Mouse (Mus musculus): ENCODE results near the gene Faim2. TPM values are rescaled to one million over a fixed set of nuclear protein-coding genes. Genes with fewer than 3 reads are reported as not detected.

Gene Faim2
- 16.5 and 16.6 TPM in 2 replicates for polyA plus RNA-seq (2015; fragmentation: Nextera tagmentation; extraction: Ambion mirVana)

DNA sequence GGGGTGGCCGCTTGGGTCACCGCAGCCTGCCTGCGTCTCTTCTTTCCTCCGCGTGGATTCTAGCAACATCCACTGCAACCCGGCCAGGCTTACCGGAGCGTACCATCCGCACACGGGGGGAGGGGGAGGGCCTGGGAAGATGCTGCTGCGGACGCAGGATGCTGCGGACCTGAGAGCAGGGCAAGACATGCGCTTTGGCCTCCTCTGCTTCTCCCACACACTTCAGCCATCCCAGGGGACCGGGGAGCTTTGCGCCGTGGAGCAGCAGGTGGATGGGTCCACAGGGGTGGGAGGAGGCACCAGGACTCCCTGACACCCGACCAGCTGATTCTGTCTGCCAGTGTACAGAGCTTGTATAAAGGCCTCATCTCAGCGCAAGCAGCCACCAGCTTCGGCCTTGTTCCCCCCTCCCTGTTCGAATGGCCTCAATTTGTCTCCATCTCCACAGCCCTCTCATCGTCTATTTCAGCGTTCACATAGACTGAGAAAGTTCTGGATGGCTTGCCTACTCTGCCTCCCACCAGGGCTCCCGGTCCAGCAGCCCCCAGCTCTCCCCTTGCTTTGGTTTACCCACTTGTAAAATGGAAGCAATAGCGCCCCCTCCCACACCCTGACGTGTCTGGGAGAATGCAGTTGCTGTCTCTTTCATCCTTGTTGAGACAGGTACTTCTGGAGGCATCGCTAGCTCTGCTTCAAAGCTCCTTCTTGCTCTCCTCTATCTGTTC lies at the start of gene Faim2:
Faim2 (minus strand) TSS at position 537 of the 725 bp plus-strand sequence.
- H3K9me3 ChIP-seq, result no peaks in the 10 kb centered on the region
- peak within 1 kb of the TSS; percentile 67 for H3K27ac ChIP-seq
- peak within 1 kb of the TSS; percentile 63 for H3K4me2 ChIP-seq
- 0 out of 2 replicates have a peak, but pooled peaks cover 15% of the 10 kb centered on the region for H3K27me3 ChIP-seq
- peak within 1 kb of the TSS; percentile 36 for H3K4me3 ChIP-seq
- ATAC-seq (ENCODE audit: low FRiP score), result peak; percentile 81
- peak within 1 kb of the TSS; percentile 71 for H3K9ac ChIP-seq
- peaks cover 26% of the 10 kb centered on the region for H3K4me1 ChIP-seq (replicated peaks)
- H3K36me3 ChIP-seq, result no peaks in the 10 kb centered on the region
- 13% methylated on average over 26 of the region's 27 CpGs for WGBS

DNA sequence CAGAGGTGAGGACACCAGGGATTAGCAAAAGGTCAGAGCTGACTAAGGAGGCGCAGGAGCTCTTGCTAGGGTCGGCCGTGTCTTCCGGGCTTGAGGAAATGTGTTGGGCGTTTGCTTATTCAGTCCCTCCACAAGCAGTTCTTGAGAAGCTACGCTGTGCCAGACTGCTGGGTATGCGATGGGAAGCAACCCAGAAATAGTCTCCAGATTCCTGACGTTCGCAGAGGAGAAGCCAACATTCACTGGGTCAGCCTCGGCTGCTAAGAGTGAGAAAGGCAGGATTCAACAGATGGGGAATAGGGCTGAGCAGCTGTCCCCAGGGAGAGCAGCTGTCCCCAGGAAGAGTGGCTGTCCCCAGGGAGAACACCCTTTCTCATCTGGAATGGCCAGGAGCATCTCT lies 41.2 kb upstream of the Faim2 start:
- H3K4me2 ChIP-seq, result no peak overlapping the region
- H3K4me1 ChIP-seq (replicated peaks), result peaks cover 15% of the 10 kb centered on the region
- H3K27me3 ChIP-seq, result 0 out of 2 replicates have a peak, but pooled peaks cover 5% of the 10 kb centered on the region
- no peak overlapping the region for H3K27ac ChIP-seq
- H3K4me3 ChIP-seq, result no peak overlapping the region
- no peaks in the 10 kb centered on the region for H3K9me3 ChIP-seq
- WGBS, result 87% methylated on average over 10 of the region's 10 CpGs
- no peak for ATAC-seq (ENCODE audit: low FRiP score)
- H3K36me3 ChIP-seq, result no peaks in the 10 kb centered on the region
- no peak overlapping the region for H3K9ac ChIP-seq

DNA sequence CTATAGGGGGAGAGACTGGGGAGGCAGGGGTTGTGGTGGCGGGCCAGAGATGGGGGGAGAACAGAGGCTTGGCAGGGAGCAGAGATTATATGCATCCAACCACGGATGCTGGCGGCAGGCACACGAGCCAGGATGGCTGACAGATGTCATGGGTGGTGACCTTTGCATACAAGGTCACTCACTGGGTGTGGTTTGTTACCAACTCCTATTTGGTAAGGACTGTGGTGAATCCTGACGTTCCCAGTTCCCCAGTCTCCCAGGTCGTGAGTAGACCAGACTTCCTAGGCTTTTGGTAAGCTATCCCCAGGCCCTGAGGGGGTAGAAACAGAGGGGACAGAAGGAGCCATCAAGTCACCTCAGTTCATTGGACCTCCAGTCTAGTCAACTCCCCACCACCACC lies 40.7 kb upstream of the Faim2 start:
- H3K9ac ChIP-seq, result no peak overlapping the region

DNA sequence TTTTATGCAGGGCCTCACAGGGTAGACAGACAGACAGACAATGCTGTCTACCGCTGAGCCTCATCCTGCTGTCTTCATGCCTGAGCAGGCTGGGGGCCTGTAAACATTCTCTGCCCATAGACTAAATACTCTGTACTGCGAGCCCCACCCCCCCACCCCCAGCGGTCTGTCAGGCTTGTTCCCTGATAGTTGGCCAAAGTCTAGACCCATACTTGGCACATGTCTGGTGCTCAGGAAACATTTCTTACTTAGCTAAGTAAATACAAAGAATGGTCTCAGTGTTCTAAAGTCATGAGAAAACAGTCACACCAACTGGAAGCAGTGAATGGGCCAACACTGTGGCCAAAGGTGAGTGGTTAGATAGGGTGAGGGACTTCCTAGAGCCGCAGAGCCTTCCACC lies 39.4 kb upstream of the Faim2 start:
- ATAC-seq (ENCODE audit: low FRiP score), result no peak
- H3K27ac ChIP-seq, result no peak overlapping the region
- no peak overlapping the region for H3K4me2 ChIP-seq
- H3K4me1 ChIP-seq (replicated peaks), result peaks cover 24% of the 10 kb centered on the region
- 81% methylated on average over 4 of the region's 4 CpGs for WGBS
- H3K9me3 ChIP-seq, result no peaks in the 10 kb centered on the region
- no peak overlapping the region for H3K4me3 ChIP-seq
- no peak overlapping the region for H3K9ac ChIP-seq
- 0 out of 2 replicates have a peak, but pooled peaks cover 3% of the 10 kb centered on the region for H3K27me3 ChIP-seq
- no peaks in the 10 kb centered on the region for H3K36me3 ChIP-seq

More for the DNA sequence above, 40.7 kb upstream of the Faim2 start:
- Histone ChIP-seq H3K9me3 (no peaks in the 10 kb centered on the region), H3K4me2 (no peak overlapping the region), H3K4me3 (no peak overlapping the region), H3K27ac (no peak overlapping the region), H3K4me1 (replicated peaks) (peaks cover 20% of the 10 kb centered on the region), H3K36me3 (no peaks in the 10 kb centered on the region), H3K27me3 (0 out of 2 replicates have a peak, but pooled peaks cover 5% of the 10 kb centered on the region)
- no peak for ATAC-seq (ENCODE audit: low FRiP score)
- 61% methylated on average over 6 of the region's 6 CpGs for WGBS

DNA sequence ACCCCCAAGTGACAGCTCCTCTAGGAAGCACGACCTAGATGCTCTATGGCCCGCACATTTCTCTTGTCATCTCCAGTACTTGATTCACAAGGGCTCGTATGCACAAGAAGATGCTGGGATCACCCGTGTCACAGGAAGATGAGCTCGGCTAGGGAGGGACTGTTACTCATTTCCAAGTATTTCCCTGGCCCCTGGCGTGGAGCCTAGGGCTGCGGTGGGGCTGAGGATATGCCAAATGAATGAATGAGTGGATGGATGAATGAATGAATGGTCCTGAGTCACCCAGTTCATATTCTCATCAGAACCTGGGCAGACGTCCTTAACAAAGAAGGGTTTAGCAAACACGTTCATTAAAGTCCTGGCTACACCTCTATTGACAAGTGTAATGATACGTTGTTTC lies 32.3 kb upstream of the Faim2 start:
- Histone ChIP-seq H3K9ac (no peak overlapping the region), H3K27me3 (no peaks in the 10 kb centered on the region), H3K4me1 (replicated peaks) (peaks cover 30% of the 10 kb centered on the region), H3K4me3 (no peak overlapping the region), H3K9me3 (no peaks in the 10 kb centered on the region), H3K4me2 (no peak overlapping the region), H3K36me3 (no peaks in the 10 kb centered on the region), H3K27ac (no peak overlapping the region)
- WGBS, result 79% methylated on average over 10 of the region's 10 CpGs
- ATAC-seq (ENCODE audit: low FRiP score), result no peak

DNA sequence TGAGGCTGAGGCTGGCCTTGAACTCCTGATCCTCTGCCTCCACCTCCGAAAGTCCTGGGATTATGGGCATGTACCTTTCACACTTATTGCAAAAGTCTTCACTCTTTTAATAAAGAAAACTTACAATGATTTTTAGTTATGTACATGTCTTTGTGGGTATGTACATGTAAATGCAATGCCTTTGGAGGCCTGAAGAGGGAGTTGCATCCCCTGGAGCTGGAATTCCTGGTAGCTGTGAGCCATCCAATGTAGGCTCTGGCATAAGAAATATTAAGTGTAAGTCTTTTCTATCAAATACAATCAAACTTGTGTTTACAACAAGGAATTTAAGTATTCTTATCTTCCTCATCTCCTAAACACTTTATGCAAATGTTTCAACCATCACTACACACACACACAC lies 31.0 kb upstream of the Faim2 start:
- peaks cover 20% of the 10 kb centered on the region; the same call in 1 of the 2 replicates for H3K4me1 ChIP-seq (replicated peaks)
- WGBS, result 88% methylated on average over 1 of the region's 1 CpGs
- H3K27me3 ChIP-seq, result no peaks in the 10 kb centered on the region
- no peak overlapping the region for H3K4me2 ChIP-seq
- H3K36me3 ChIP-seq, result no peaks in the 10 kb centered on the region
- ATAC-seq (ENCODE audit: low FRiP score), result no peak
- H3K27ac ChIP-seq, result no peak overlapping the region
- no peaks in the 10 kb centered on the region for H3K9me3 ChIP-seq
- H3K9ac ChIP-seq, result no peak overlapping the region
- H3K4me3 ChIP-seq, result no peak overlapping the region

DNA sequence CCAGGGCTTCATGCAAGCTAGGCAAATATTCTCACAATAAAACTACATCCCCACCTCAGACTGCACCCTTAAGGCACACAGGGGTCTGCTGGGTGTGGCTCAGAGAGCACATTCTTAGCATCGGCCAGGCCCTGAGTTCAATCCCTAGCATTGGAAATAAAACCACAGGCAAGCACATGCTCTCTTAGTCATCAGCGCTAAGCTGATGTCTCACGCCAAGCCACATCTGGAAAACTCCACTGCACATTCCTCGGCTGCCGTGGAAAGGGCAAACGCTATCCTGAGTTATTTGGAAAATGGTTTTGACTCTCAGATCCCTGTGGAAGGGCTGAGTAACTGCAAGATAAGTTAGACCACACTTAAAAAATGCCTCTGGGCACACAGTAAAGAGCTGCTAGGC lies 25.8 kb upstream of the Faim2 start:
- H3K27me3 ChIP-seq, result no peaks in the 10 kb centered on the region
- no peaks in the 10 kb centered on the region for H3K4me1 ChIP-seq (replicated peaks)
- no peak for ATAC-seq (ENCODE audit: low FRiP score)
- WGBS, result 79% methylated on average over 6 of the region's 6 CpGs
- H3K4me3 ChIP-seq, result no peak overlapping the region
- no peaks in the 10 kb centered on the region for H3K36me3 ChIP-seq
- no peak overlapping the region for H3K4me2 ChIP-seq
- no peak overlapping the region for H3K27ac ChIP-seq
- no peaks in the 10 kb centered on the region for H3K9me3 ChIP-seq
- H3K9ac ChIP-seq, result no peak overlapping the region

DNA sequence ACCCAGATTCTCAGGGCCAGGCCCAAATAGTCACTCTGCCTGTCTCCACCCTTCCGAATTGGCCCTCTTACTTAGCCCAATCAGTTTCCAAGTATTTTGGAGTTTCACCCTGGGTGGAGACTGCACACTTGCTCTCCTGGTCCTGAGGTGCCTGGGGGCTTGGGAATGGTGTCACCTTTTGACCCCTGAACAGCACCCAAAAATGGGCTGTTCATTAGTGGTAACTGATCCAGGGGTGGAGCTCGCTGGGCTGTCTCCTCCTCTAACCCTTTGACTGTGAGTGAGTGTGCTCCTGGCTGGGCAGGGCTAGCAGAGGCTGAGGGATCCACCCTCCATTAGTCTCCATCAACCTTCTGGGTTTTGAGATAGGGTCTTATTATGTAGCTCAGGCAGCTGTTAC lies 21.9 kb upstream of the Faim2 start:
- ATAC-seq (ENCODE audit: low FRiP score), result no peak
- no peak overlapping the region for H3K27ac ChIP-seq
- H3K9me3 ChIP-seq, result no peaks in the 10 kb centered on the region
- H3K4me1 ChIP-seq (replicated peaks), result peaks cover 14% of the 10 kb centered on the region
- H3K36me3 ChIP-seq, result no peaks in the 10 kb centered on the region
- H3K27me3 ChIP-seq, result no peaks in the 10 kb centered on the region
- H3K4me2 ChIP-seq, result no peak overlapping the region
- 58% methylated on average over 2 of the region's 2 CpGs for WGBS
- no peak overlapping the region for H3K9ac ChIP-seq
- H3K4me3 ChIP-seq, result no peak overlapping the region

DNA sequence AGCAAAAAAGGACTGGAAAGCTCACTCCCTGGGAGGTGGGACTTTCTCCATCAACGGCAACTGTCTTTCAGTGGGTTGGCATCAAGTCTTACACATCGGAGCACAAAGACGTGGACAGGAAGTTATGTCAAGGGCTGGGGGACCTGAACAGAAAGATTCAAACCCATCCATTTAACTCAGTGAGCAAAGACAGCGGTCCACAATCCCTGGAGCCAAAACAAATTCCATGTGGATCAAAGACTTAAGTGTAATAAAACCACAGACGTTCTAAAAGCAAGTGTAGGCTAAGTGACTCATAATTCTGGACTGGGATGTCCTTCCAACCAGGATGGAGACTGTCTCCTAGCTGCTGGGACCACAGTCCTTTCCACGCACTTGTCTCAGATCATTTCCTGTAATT lies 19.8 kb upstream of the Faim2 start:
- Histone ChIP-seq H3K4me2 (no peak overlapping the region), H3K9ac (no peak overlapping the region), H3K27me3 (0 out of 2 replicates have a peak, but pooled peaks cover 4% of the 10 kb centered on the region), H3K4me1 (replicated peaks) (peaks cover 14% of the 10 kb centered on the region), H3K27ac (no peak overlapping the region), H3K9me3 (no peaks in the 10 kb centered on the region), H3K36me3 (no peaks in the 10 kb centered on the region), H3K4me3 (no peak overlapping the region)
- ATAC-seq (ENCODE audit: low FRiP score), result no peak
- WGBS, result 87% methylated on average over 6 of the region's 6 CpGs

DNA sequence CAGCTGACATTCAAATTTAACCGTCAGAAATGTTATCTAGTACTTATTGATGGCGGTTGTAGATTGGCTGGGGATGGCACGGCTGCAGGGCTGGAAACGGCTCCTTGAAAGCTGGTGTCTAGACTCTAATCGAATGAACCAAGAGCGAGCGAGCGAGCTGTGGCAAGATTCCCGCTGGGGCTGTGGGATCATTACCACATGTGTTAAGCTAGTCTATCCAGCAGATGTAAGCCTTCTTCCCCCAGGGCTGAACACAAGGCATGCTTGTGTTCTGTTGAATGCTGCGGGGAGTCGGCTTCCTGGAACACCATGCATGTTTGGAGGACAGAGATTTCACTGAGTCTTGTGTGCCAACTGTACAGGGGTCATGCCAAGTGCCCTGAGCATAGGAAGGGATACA lies 18.6 kb upstream of the Faim2 start:
- WGBS, result 43% methylated on average over 11 of the region's 11 CpGs
- H3K27me3 ChIP-seq, result 0 out of 2 replicates have a peak, but pooled peaks cover 4% of the 10 kb centered on the region
- ATAC-seq (ENCODE audit: low FRiP score), result no peak; the same call in 1 of the 2 replicates
- peaks cover 14% of the 10 kb centered on the region for H3K4me1 ChIP-seq (replicated peaks)
- no peaks in the 10 kb centered on the region for H3K36me3 ChIP-seq
- peak overlapping the region; percentile 35 for H3K27ac ChIP-seq
- H3K9me3 ChIP-seq, result no peaks in the 10 kb centered on the region
- no peak overlapping the region for H3K9ac ChIP-seq
- no peak overlapping the region for H3K4me2 ChIP-seq
- H3K4me3 ChIP-seq, result no peak overlapping the region

DNA sequence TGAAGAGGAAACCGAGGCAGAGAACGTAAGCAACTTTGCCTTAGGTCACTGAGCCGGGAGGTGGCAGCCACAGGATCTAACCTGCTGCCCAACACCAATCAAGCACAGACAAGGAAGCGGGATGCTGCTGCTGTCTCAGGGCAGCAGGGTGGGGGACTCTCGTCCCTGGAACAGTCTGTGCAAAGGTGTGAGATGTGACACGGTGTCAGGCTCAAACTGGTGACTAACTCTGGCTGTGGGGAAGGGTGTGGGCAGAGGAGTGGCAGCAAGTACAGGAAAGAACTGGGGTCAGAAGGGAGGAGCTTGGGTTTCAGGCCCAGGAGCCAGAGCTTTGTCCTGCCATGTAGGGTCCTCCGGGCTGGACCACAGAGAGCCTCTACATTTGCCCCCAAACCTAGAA lies 16.1 kb upstream of the Faim2 start:
- no peaks in the 10 kb centered on the region for H3K9me3 ChIP-seq

DNA sequence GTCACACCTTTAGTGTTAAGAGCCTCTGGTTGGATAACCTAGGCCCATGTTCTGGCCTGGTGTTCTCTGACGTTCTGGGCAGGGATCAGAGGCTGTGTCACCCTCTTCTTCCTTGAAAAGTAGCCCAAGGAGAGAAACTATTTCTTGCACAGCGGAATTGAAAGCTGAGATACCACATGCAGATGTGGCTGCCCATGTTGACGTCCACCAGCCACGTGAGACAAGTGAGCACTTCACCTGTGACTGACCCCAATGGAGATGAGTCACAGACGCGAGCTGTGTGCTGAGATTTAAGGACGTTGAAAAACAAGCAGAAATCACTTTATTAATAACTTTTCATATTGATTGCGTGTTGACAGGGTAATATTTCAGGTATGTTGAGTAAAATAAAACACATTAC lies 11.9 kb upstream of the Faim2 start:
- 82% methylated on average over 8 of the region's 8 CpGs for WGBS

More for the DNA sequence above, 16.1 kb upstream of the Faim2 start:
- Histone ChIP-seq H3K36me3 (no peaks in the 10 kb centered on the region), H3K27ac (no peak overlapping the region), H3K9ac (no peak overlapping the region), H3K4me2 (no peak overlapping the region), H3K4me3 (no peak overlapping the region), H3K4me1 (replicated peaks) (peaks cover 14% of the 10 kb centered on the region), H3K27me3 (0 out of 2 replicates have a peak, but pooled peaks cover 4% of the 10 kb centered on the region)
- ATAC-seq (ENCODE audit: low FRiP score), result no peak
- WGBS, result 84% methylated on average over 7 of the region's 7 CpGs

More for the DNA sequence above, 11.9 kb upstream of the Faim2 start:
- Histone ChIP-seq H3K36me3 (no peaks in the 10 kb centered on the region), H3K4me3 (no peak overlapping the region), H3K9me3 (no peaks in the 10 kb centered on the region), H3K4me1 (replicated peaks) (peaks cover 15% of the 10 kb centered on the region), H3K27ac (no peak overlapping the region), H3K9ac (no peak overlapping the region), H3K4me2 (no peak overlapping the region), H3K27me3 (0 out of 2 replicates have a peak, but pooled peaks cover 4% of the 10 kb centered on the region)
- no peak for ATAC-seq (ENCODE audit: low FRiP score)

All from hindbrain, embryonic 13.5 days (tissue).